Mouse (Mus musculus): ENCODE measurements around the gene Samd4b. TPM values are rescaled to one million over a fixed set of nuclear protein-coding genes. Genes with fewer than 3 reads are reported as not detected.

Gene Samd4b
- polyA plus RNA-seq, 1 experiment from 2014 or later: 40.7 TPM

DNA sequence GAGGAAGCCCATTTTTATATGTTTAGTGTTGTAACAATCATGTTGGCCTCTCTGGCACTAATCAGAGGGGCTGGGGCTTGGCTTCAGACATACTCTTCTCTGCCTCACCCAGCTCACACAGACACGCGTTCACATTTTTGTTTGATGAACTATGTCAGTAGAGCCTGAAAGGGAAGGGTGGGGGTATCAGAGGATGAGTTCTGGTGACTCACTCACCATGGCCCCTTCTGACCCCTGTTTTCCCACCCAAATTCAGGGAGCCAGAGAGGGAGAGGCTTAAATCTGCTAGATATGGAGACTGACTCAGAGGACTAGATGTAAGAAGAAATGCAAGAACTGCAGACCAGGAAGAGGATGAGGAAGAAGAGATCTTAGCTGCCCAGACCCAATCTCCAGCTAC is 178.5 kb downstream of the Samd4b start:
- DNase-seq (ENCODE audit: low spot score) (no peak), ATAC-seq (replicated peaks; ENCODE audit: low FRiP score) (no peak)
- Histone ChIP-seq H3K9me3 (ENCODE audit: control insufficient read depth, low read length) (no peaks in the 10 kb centered on the region), H3K4me3 (ENCODE audit: low read depth, low read length) (no peak overlapping the region), H3K27ac (ENCODE audit: low read depth, low read length) (no peak overlapping the region), H3K36me3 (ENCODE audit: control insufficient read depth, insufficient read depth, low read length) (peaks cover 19% of the 10 kb centered on the region), H3K9ac (ENCODE audit: low read length) (no peak overlapping the region), H3K4me2 (ENCODE audit: low read depth, low read length, severe bottlenecking) (no peak overlapping the region), H3K27me3 (ENCODE audit: control insufficient read depth, insufficient read depth, low read length) (no peaks in the 10 kb centered on the region), H3K4me1 (replicated peaks; ENCODE audit: control insufficient read depth, insufficient read depth, low read length) (no peaks in the 10 kb centered on the region)
- 94% methylated on average over 2 of the region's 2 CpGs for WGBS

DNA sequence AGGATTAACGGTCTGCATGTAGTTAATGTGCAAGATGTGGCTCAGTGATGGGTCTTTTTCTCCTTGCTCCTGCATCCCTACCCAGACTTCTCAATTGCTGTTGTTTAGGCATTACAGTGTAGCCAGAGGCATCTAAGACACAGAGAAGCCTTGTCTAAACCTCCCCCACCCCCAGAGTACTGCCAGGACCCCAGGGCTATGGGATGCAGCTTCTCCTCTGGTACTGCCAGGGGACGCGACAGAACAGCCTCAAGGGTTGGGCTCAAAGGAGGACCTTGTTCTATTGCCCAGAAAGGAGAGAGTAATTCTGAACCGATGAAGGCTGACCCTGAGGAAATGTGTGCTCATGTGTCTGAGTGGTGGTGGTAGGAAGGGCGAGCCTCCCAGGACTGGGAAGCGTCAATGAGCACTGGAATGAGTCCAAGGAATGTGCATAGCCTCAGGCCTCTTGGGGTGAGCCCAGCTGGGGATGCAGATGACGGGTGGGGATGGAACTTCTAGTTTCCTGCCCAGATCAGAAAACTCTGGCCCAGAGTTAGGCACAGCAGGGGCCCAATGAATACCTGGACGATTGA is 179.8 kb downstream of the Samd4b start:
- Histone ChIP-seq H3K4me2 (ENCODE audit: low read depth, low read length, severe bottlenecking) (no peak overlapping the region), H3K9ac (ENCODE audit: low read length) (no peak overlapping the region), H3K4me1 (replicated peaks; ENCODE audit: control insufficient read depth, insufficient read depth, low read length) (no peaks in the 10 kb centered on the region), H3K4me3 (ENCODE audit: low read depth, low read length) (no peak overlapping the region), H3K36me3 (ENCODE audit: control insufficient read depth, insufficient read depth, low read length) (peaks cover 19% of the 10 kb centered on the region), H3K9me3 (ENCODE audit: control insufficient read depth, low read length) (no peaks in the 10 kb centered on the region), H3K27ac (ENCODE audit: low read depth, low read length) (no peak overlapping the region), H3K27me3 (ENCODE audit: control insufficient read depth, insufficient read depth, low read length) (no peaks in the 10 kb centered on the region)
- DNase-seq (ENCODE audit: low spot score): no peak
- ATAC-seq (replicated peaks; ENCODE audit: low FRiP score): no peak
- 89% methylated on average over 8 of the region's 8 CpGs for WGBS

DNA sequence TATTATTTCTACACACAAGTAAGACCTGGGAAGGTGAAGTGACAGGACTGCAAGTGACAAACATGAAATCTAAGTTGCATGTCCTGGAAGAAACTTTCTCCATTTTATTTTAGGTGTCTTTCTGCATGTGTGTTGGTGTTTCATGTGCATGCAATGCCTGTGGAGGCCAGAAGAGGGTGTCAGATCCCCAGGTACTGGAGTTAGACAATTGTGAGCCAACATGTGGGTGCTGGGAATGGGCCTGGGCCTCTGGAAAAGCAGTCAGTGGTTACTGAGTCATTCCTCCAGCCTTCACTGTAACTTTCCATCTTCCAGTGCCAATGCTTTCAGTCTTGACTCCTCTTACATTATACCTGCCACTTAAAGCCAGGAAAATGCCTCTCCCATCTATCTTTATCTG is 180.6 kb downstream of the Samd4b start:
- Histone ChIP-seq H3K4me1 (replicated peaks; ENCODE audit: control insufficient read depth, insufficient read depth, low read length) (no peaks in the 10 kb centered on the region), H3K36me3 (ENCODE audit: control insufficient read depth, insufficient read depth, low read length) (peaks cover 17% of the 10 kb centered on the region)
- no peak for DNase-seq (ENCODE audit: low spot score)

DNA sequence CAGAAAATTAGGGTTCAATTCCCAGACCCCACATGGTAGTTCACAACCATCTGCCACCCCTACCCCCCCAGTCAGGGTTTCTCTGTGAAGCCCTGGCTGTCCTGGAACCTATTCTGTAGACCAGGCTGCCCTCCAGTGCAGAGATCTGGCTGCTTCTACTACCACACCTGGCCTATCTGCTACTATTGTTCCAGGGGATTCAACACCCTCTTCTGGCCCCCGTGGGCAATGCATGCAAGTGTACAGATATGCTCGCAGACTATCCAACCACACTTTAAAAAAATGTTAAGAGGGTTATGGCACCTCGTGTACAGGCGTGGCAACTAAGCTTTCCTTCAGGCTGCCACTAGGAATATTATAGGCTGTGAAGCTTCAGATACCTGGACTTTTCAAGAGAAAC is 185.1 kb downstream of the Samd4b start:
- H3K9ac ChIP-seq (ENCODE audit: low read length): no peak overlapping the region
- H3K4me2 ChIP-seq (ENCODE audit: low read depth, low read length, severe bottlenecking): no peak overlapping the region
- peaks cover 16% of the 10 kb centered on the region for H3K36me3 ChIP-seq (ENCODE audit: control insufficient read depth, insufficient read depth, low read length)
- no peak overlapping the region for H3K27ac ChIP-seq (ENCODE audit: low read depth, low read length)
- 88% methylated on average over 4 of the region's 4 CpGs for WGBS
- DNase-seq (ENCODE audit: low spot score) (no peak), ATAC-seq (replicated peaks; ENCODE audit: low FRiP score) (no peak)
- H3K4me1 ChIP-seq (replicated peaks; ENCODE audit: control insufficient read depth, insufficient read depth, low read length): no peaks in the 10 kb centered on the region
- no peaks in the 10 kb centered on the region for H3K27me3 ChIP-seq (ENCODE audit: control insufficient read depth, insufficient read depth, low read length)
- no peak overlapping the region for H3K4me3 ChIP-seq (ENCODE audit: low read depth, low read length)
- no peaks in the 10 kb centered on the region for H3K9me3 ChIP-seq (ENCODE audit: control insufficient read depth, low read length)

More for the DNA sequence above, 180.6 kb downstream of the Samd4b start:
- Histone ChIP-seq H3K4me2 (ENCODE audit: low read depth, low read length, severe bottlenecking) (no peak overlapping the region), H3K9me3 (ENCODE audit: control insufficient read depth, low read length) (no peaks in the 10 kb centered on the region), H3K4me3 (ENCODE audit: low read depth, low read length) (no peak overlapping the region), H3K27ac (ENCODE audit: low read depth, low read length) (no peak overlapping the region), H3K27me3 (ENCODE audit: control insufficient read depth, insufficient read depth, low read length) (no peaks in the 10 kb centered on the region), H3K9ac (ENCODE audit: low read length) (no peak overlapping the region)
- no peak for ATAC-seq (replicated peaks; ENCODE audit: low FRiP score)

DNA sequence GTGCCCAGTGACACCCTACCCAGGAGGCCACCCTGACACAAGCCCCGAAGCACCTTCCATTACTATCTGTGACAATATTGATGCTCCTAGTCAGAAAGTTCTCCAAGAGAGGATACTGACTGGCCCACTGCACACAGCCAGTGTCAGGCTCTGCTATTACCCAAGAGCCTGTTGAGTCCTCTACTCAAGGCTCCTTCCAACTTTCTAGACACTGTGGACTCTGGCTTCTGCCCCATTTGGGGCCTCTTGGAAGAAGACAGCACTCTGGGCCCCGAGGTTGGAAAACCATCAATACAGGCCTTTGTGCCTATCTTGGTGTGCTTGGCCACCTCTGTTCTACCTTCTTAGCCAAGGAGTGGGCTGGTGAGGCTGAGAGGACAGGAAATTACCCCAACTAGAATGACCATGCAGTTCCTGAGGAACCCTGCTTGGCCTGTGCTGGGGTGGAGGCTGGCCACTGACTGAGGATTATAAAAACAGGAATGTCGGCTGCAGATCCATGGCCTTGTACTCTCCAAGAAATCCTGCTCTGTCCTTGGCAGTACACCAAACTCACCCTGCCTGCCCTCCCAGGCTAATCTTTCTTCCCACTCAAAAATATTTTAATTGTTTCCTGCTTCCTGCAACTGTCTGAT is 187.0 kb downstream of the Samd4b start:
- Histone ChIP-seq H3K36me3 (ENCODE audit: control insufficient read depth, insufficient read depth, low read length) (peaks cover 14% of the 10 kb centered on the region), H3K4me3 (ENCODE audit: low read depth, low read length) (no peak overlapping the region), H3K4me1 (replicated peaks; ENCODE audit: control insufficient read depth, insufficient read depth, low read length) (no peaks in the 10 kb centered on the region), H3K27me3 (ENCODE audit: control insufficient read depth, insufficient read depth, low read length) (no peaks in the 10 kb centered on the region), H3K4me2 (ENCODE audit: low read depth, low read length, severe bottlenecking) (no peak overlapping the region), H3K9ac (ENCODE audit: low read length) (no peak overlapping the region), H3K27ac (ENCODE audit: low read depth, low read length) (no peak overlapping the region), H3K9me3 (ENCODE audit: control insufficient read depth, low read length) (no peaks in the 10 kb centered on the region)
- 95% methylated on average over 3 of the region's 3 CpGs for whole genome bisulfite sequencing
- no peak for ATAC-seq (replicated peaks; ENCODE audit: low FRiP score)
- DNase-seq (ENCODE audit: low spot score): no peak

DNA sequence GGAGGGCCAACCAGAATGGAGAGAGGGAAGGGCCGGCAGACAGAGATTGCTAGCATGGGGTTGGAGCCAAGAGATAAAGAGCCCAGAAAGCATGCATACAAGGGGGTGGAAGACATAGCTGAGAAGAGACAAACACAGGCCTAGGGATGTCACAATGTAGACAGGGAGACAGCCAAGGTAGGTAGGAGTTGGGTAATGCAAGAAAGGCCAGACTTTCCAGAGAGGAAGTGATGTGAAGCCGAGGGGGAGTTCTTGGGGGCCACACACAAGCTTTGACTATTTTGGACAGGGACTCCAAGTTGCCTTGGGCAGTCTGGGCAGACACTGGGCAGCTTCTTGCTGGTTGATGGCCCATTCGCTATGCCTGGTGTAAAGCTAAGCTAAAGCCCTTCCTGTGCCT is 196.0 kb downstream of the Samd4b start:
- no peak for ATAC-seq (replicated peaks; ENCODE audit: low FRiP score)
- WGBS: 83% methylated on average over 3 of the region's 3 CpGs
- no peak overlapping the region for H3K9ac ChIP-seq (ENCODE audit: low read length)

DNA sequence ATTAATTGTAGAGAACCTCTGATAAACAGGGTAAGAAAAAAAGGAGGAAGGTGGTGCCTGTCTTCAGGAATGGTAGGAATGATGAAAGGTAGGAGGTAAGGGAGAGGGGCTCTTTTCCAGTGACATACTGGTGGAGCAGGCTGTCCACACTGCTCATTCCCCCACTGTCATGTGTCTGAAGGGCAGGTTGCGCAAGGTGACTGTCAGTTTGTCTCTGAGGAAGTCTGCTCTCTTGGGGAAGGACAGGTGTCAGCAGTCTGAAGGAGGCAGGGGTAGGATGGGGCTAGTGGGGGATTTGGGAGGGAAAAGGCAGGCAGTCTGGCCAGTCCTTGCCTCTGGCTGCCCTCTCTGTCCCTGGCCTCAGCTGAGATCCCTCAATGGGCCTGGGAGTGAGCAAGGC is 196.9 kb downstream of the Samd4b start:
- ATAC-seq (replicated peaks; ENCODE audit: low FRiP score): no peak
- H3K36me3 ChIP-seq (ENCODE audit: control insufficient read depth, insufficient read depth, low read length): peaks cover 11% of the 10 kb centered on the region
- no peaks in the 10 kb centered on the region for H3K4me1 ChIP-seq (replicated peaks; ENCODE audit: control insufficient read depth, insufficient read depth, low read length)
- no peak overlapping the region for H3K9ac ChIP-seq (ENCODE audit: low read length)
- no peak overlapping the region for H3K4me3 ChIP-seq (ENCODE audit: low read depth, low read length)
- no peak overlapping the region for H3K27ac ChIP-seq (ENCODE audit: low read depth, low read length)
- no peak overlapping the region for H3K4me2 ChIP-seq (ENCODE audit: low read depth, low read length, severe bottlenecking)
- DNase-seq (ENCODE audit: low spot score): no peak
- 100% methylated on average over 1 of the region's 1 CpGs for WGBS
- no peaks in the 10 kb centered on the region for H3K9me3 ChIP-seq (ENCODE audit: control insufficient read depth, low read length)
- no peaks in the 10 kb centered on the region for H3K27me3 ChIP-seq (ENCODE audit: control insufficient read depth, insufficient read depth, low read length)

More for the DNA sequence above, 196.0 kb downstream of the Samd4b start:
- no peak for DNase-seq (ENCODE audit: low spot score)
- H3K9me3 ChIP-seq (ENCODE audit: control insufficient read depth, low read length): no peaks in the 10 kb centered on the region
- no peaks in the 10 kb centered on the region for H3K4me1 ChIP-seq (replicated peaks; ENCODE audit: control insufficient read depth, insufficient read depth, low read length)
- H3K4me3 ChIP-seq (ENCODE audit: low read depth, low read length): no peak overlapping the region
- no peak overlapping the region for H3K27ac ChIP-seq (ENCODE audit: low read depth, low read length)
- H3K4me2 ChIP-seq (ENCODE audit: low read depth, low read length, severe bottlenecking): no peak overlapping the region
- no peaks in the 10 kb centered on the region for H3K27me3 ChIP-seq (ENCODE audit: control insufficient read depth, insufficient read depth, low read length)
- peaks cover 11% of the 10 kb centered on the region for H3K36me3 ChIP-seq (ENCODE audit: control insufficient read depth, insufficient read depth, low read length)

DNA sequence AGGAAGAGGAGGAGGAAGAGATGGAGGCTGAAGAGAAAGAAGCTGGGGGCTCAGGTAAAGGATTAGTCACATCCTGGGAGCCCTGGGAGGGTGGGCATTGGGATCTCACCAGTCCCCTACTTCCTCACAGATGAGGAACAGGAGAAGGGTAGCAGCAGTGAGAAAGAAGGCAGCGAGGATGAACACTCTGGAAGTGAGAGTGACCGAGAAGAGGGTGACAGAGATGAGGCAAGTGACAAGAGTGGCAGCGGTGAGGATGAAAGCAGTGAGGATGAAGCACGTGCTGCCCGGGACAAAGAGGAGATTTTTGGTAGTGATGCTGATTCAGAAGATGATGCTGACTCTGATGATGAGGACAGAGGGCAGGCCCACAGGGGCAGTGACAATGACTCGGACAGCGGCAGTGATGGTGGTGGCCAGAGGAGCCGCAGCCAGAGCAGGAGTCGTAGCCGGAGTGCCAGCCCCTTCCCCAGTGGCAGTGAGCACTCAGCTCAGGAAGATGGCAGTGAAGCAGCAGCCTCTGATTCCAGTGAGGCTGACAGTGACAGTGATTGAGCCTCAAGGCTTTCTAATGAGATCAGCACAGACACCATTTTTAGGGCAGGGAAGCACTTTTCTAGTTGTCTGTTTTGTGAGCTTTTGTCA is 199.1 kb downstream of the Samd4b start:
- ATAC-seq (replicated peaks; ENCODE audit: low FRiP score) (no peak), DNase-seq (ENCODE audit: low spot score) (no peak)
- H3K27ac ChIP-seq (ENCODE audit: low read depth, low read length): no peak overlapping the region
- H3K27me3 ChIP-seq (ENCODE audit: control insufficient read depth, insufficient read depth, low read length): no peaks in the 10 kb centered on the region
- no peak overlapping the region for H3K4me3 ChIP-seq (ENCODE audit: low read depth, low read length)
- no peaks in the 10 kb centered on the region for H3K9me3 ChIP-seq (ENCODE audit: control insufficient read depth, low read length)
- WGBS: 92% methylated on average over 10 of the region's 10 CpGs
- peaks cover under 1% of the 10 kb centered on the region; the same call in 1 of the 2 replicates for H3K4me1 ChIP-seq (replicated peaks; ENCODE audit: control insufficient read depth, insufficient read depth, low read length)
- H3K36me3 ChIP-seq (ENCODE audit: control insufficient read depth, insufficient read depth, low read length): peaks cover 5% of the 10 kb centered on the region
- no peak overlapping the region for H3K4me2 ChIP-seq (ENCODE audit: low read depth, low read length, severe bottlenecking)
- H3K9ac ChIP-seq (ENCODE audit: low read length): no peak overlapping the region

DNA sequence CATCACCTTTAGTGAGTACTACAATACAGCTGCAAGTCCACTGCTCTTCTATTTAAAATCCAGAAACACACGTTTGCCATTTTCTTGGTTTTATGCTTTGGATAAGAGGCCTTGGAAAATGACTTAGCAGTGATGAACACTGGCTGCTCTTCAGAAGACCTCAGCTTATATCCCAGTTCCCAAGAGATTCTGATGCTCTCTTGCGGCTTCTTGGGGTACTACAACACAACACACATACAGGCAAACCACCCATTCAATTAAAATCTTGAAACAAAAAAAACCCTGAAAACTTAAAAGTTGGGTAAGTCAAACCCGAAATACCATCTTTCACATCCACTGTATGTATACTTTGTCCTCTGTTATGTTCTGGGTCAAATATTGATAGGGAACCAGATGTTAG is 199.9 kb downstream of the Samd4b start:
- Histone ChIP-seq H3K9me3 (ENCODE audit: control insufficient read depth, low read length) (no peaks in the 10 kb centered on the region), H3K4me3 (ENCODE audit: low read depth, low read length) (no peak overlapping the region), H3K27ac (ENCODE audit: low read depth, low read length) (no peak overlapping the region), H3K36me3 (ENCODE audit: control insufficient read depth, insufficient read depth, low read length) (peaks cover 5% of the 10 kb centered on the region), H3K4me2 (ENCODE audit: low read depth, low read length, severe bottlenecking) (no peak overlapping the region), H3K9ac (ENCODE audit: low read length) (no peak overlapping the region), H3K27me3 (ENCODE audit: control insufficient read depth, insufficient read depth, low read length) (no peaks in the 10 kb centered on the region), H3K4me1 (replicated peaks; ENCODE audit: control insufficient read depth, insufficient read depth, low read length) (peaks cover 5% of the 10 kb centered on the region; the same call in 1 of the 2 replicates)
- no peak for ATAC-seq (replicated peaks; ENCODE audit: low FRiP score)
- no peak for DNase-seq (ENCODE audit: low spot score)
- 76% methylated on average over 3 of the region's 3 CpGs for whole genome bisulfite sequencing

All from forebrain, embryonic 11.5 days (tissue).